8 mouse cellular contexts compared by ENCODE assay signal in the genomic region with DNA sequence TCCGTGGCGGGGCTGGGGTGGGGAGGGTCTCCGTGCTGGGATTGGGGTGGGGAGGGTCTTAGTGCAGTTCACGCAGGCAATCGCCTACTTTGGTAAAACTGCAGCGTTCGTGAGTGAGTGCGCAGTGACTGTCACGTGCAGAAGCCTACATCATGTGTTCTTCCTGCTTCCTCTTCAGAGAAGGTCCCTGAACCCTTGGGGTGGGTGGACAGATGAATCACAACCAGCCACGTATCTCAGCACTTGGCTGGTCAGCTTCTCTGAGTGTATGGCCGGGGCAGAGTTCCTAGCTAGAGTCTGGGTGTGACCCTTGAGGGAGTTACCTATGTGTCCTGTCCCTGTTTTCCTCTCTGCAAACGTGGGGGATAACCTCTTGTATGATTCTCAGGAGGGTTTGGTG. TPM values are rescaled to one million over a fixed set of nuclear protein-coding genes. Genes with fewer than 3 reads are reported as not detected.
A peak's percentile ranks its signal among the peaks of the same experiment; 100 is the strongest.
DNase-seq lines count a peak whose midpoint lies in the region; ATAC-seq and TF ChIP-seq lines count a peak whose summit lies in the region.

No protein-coding gene starts in this region.

- peak; percentile 57 for DNase-seq in ovary, adult 18-20 months (ENCODE audit: low spot score)
- DNase-seq in ovary, postnatal 10 days (ENCODE audit: low spot score) = no peak
- DNase-seq in testis, postnatal 10 days (ENCODE audit: low spot score) = peak; percentile 54

- no peaks in the 10 kb centered on the region for H3K36me3 ChIP-seq in intestine, postnatal 0 days (ENCODE audit: control insufficient read depth, insufficient read depth)
- H3K36me3 ChIP-seq in liver, embryonic 12.5 days = no peaks in the 10 kb centered on the region

- 2% methylated on average over 12 of the region's 12 CpGs for WGBS in intestine, postnatal 0 days
- WGBS in liver, embryonic 12.5 days (ENCODE audit: insufficient replicate concordance) = under 1% methylated on average over 12 of the region's 12 CpGs

- no peaks in the 10 kb centered on the region for H3K9me3 ChIP-seq in intestine, postnatal 0 days (ENCODE audit: control insufficient read depth)
- H3K9me3 ChIP-seq in liver, embryonic 12.5 days (replicated peaks) = no peaks in the 10 kb centered on the region

- peak overlapping the region; percentile 56 for H3K4me3 ChIP-seq in intestine, postnatal 0 days (ENCODE audit: low read depth, low read length)
- peak overlapping the region; percentile 67 for H3K4me3 ChIP-seq in liver, embryonic 12.5 days

- H3K4me2 ChIP-seq in intestine, postnatal 0 days (replicated peaks; ENCODE audit: low read depth) = peak overlapping the region; percentile 82
- peak overlapping the region; percentile 91 for H3K4me2 ChIP-seq in liver, embryonic 12.5 days

- peak overlapping the region; percentile 93 for H3K27ac ChIP-seq in intestine, postnatal 0 days (ENCODE audit: low read depth, low read length)
- 0 out of 2 replicates have a peak overlapping the region, but pooled peaks have one; percentile 25 for H3K27ac ChIP-seq in liver, embryonic 12.5 days

- no peaks in the 10 kb centered on the region for H3K4me1 ChIP-seq in intestine, postnatal 0 days (replicated peaks; ENCODE audit: control insufficient read depth, insufficient read depth, low read length)
- H3K4me1 ChIP-seq in liver, embryonic 12.5 days = peaks cover 19% of the 10 kb centered on the region

- peak; percentile 8; the same call in 1 of the 2 replicates for ATAC-seq in common myeloid progenitor, adult 5-6 weeks (replicated peaks; ENCODE audit: low read depth, poor library complexity, severe bottlenecking)
- ATAC-seq in granulocyte monocyte progenitor cell, adult 5-6 weeks (replicated peaks; ENCODE audit: poor library complexity, severe bottlenecking) = peak; percentile 36
- peak; percentile 17; the same call in 1 of the 2 replicates for ATAC-seq in intestine, postnatal 0 days
- no peak for ATAC-seq in liver, embryonic 12.5 days
- ATAC-seq in monocyte, adult 5-6 weeks (replicated peaks; ENCODE audit: insufficient number of reproducible peaks, low FRiP score, low TSS enrichment, poor library complexity, severe bottlenecking) = peak; percentile 55

- H3K9ac ChIP-seq in intestine, postnatal 0 days (ENCODE audit: low read depth, low read length) = peak overlapping the region; percentile 58; the same call in 1 of the 2 replicates
- peak overlapping the region; percentile 57 for H3K9ac ChIP-seq in liver, embryonic 12.5 days

- no peak for TF ChIP-seq CTCF in intestine, postnatal 0 days (IDR thresholded peaks at IDR 0.05; ENCODE audit: low read depth)

- H3K27me3 ChIP-seq in intestine, postnatal 0 days (replicated peaks; ENCODE audit: control insufficient read depth, insufficient read depth, low read length) = no peaks in the 10 kb centered on the region
- no peaks in the 10 kb centered on the region for H3K27me3 ChIP-seq in liver, embryonic 12.5 days (replicated peaks)

RNA-seq across cellular contexts. Expression of gene Olfr1423, which starts 27.9 kb away (rescaled TPM):
- not detected in 2 replicates for total RNA-seq in common myeloid progenitor, adult 5-6 weeks (2017)
- not detected in 2 replicates for total RNA-seq in granulocyte monocyte progenitor cell, adult 5-6 weeks (2014; fragmentation: Nextera tagmentation)
- total RNA-seq in granulocyte monocyte progenitor cell, adult 5-6 weeks (2017) = not detected in 2 replicates
- not detected in 2 replicates for polyA plus RNA-seq in intestine, postnatal 0 days (2015; fragmentation: Nextera tagmentation; extraction: Ambion mirVana)
- polyA plus RNA-seq in liver, embryonic 12.5 days (2016; fragmentation: Nextera tagmentation; extraction: Ambion mirVana) = 0.02 TPM in 1 of 2 replicates, not detected in the other
- 0.11 TPM in 1 of 3 replicates, not detected in the others for total RNA-seq in monocyte, adult 5-6 weeks (2017)

RNA-seq across cellular contexts. Expression of gene Osbp, which starts 47.5 kb away (rescaled TPM):
- total RNA-seq in common myeloid progenitor, adult 5-6 weeks (2017) = 31.4 and 47.0 TPM in 2 replicates
- 39.1 and 46.5 TPM in 2 replicates for total RNA-seq in granulocyte monocyte progenitor cell, adult 5-6 weeks (2014; fragmentation: Nextera tagmentation)
- total RNA-seq in granulocyte monocyte progenitor cell, adult 5-6 weeks (2017) = 35.2 and 42.3 TPM in 2 replicates
- polyA plus RNA-seq in intestine, postnatal 0 days (2015; fragmentation: Nextera tagmentation; extraction: Ambion mirVana) = 6.2 and 6.9 TPM in 2 replicates
- 2.8 and 3.0 TPM in 2 replicates for polyA plus RNA-seq in liver, embryonic 12.5 days (2016; fragmentation: Nextera tagmentation; extraction: Ambion mirVana)
- 22.1 to 45.4 TPM (median 25.4 TPM) in 3 replicates for total RNA-seq in monocyte, adult 5-6 weeks (2017)

RNA-seq across cellular contexts. Expression of gene Olfr1424, which starts 49.3 kb away (rescaled TPM):
- total RNA-seq in common myeloid progenitor, adult 5-6 weeks (2017) = not detected in 2 replicates
- not detected in 2 replicates for total RNA-seq in granulocyte monocyte progenitor cell, adult 5-6 weeks (2014; fragmentation: Nextera tagmentation)
- not detected in 2 replicates for total RNA-seq in granulocyte monocyte progenitor cell, adult 5-6 weeks (2017)
- not detected in 2 replicates for polyA plus RNA-seq in intestine, postnatal 0 days (2015; fragmentation: Nextera tagmentation; extraction: Ambion mirVana)
- polyA plus RNA-seq in liver, embryonic 12.5 days (2016; fragmentation: Nextera tagmentation; extraction: Ambion mirVana) = not detected in 2 replicates
- total RNA-seq in monocyte, adult 5-6 weeks (2017) = 1.4 TPM in 1 of 3 replicates, not detected in the others
